In the genomic region with DNA sequence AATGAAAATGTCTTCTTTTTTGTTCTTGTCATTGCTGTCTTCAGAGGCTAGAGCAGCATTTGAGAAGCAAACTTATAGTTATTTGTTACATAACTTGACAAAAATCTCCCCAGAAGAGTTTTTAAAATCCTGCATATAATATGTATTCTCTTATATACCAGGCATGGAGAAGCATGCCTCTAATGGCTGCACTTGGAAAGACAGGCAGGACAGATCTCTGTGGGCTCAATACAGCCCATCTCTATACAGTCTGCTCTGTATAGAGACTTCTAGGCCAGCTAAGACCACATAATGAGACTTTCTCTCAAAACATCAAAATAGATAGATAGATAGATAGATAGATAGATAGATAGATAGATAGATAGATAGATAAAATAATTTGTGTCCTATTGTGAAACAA, we compare ENCODE assay signal across 21 mouse cellular contexts.
A peak's percentile ranks its signal among the peaks of the same experiment; 100 is the strongest.
DNase-seq lines count a peak whose midpoint lies in the region; ATAC-seq and TF ChIP-seq lines count a peak whose summit lies in the region.
"Had no signal": no experiment of that assay in that cellular context is flagged by ENCODE, and none has a peak within 500 bp of the region (broad histone marks: within the 10 kb centered on the region; RNA-seq: fewer than 3 reads in every experiment).

No protein-coding gene starts in this region.

- no peak overlapping the region for H3K4me3 ChIP-seq in hindbrain, postnatal 0 days (ENCODE audit: low read length)
- H3K4me3 ChIP-seq in hindbrain, embryonic 16.5 days (ENCODE audit: low read length) = no peak overlapping the region
- no peak overlapping the region for H3K4me3 ChIP-seq in midbrain, embryonic 14.5 days (replicated peaks; ENCODE audit: low read depth, low read length)
- H3K4me3 ChIP-seq in midbrain, embryonic 13.5 days (replicated peaks) = no peak overlapping the region
- H3K4me3 ChIP-seq in neural tube, embryonic 15.5 days (replicated peaks) = no peak overlapping the region
- H3K4me3 ChIP-seq: embryonic facial prominence, embryonic 15.5 days; heart, embryonic 10.5 days; liver, embryonic 13.5 days; megakaryocyte, embryonic 14.5 days had no signal

- no peak overlapping the region for H3K4me2 ChIP-seq in hindbrain, postnatal 0 days (ENCODE audit: low read depth, low read length)
- H3K4me2 ChIP-seq in hindbrain, embryonic 16.5 days (ENCODE audit: low read length) = no peak overlapping the region
- H3K4me2 ChIP-seq in midbrain, embryonic 14.5 days (ENCODE audit: low read length) = no peak overlapping the region
- H3K4me2 ChIP-seq in midbrain, embryonic 13.5 days (replicated peaks) = no peak overlapping the region
- no peak overlapping the region for H3K4me2 ChIP-seq in neural tube, embryonic 15.5 days
- H3K4me2 ChIP-seq: embryonic facial prominence, embryonic 15.5 days; liver, embryonic 13.5 days had no signal

- ATAC-seq in hindbrain, postnatal 0 days = 0 out of 2 replicates have a peak, but pooled peaks have one; percentile 63
- no peak for ATAC-seq in hindbrain, embryonic 16.5 days
- ATAC-seq in midbrain, embryonic 14.5 days (ENCODE audit: low FRiP score, low TSS enrichment) = no peak
- ATAC-seq in midbrain, embryonic 13.5 days = no peak
- peak; percentile 73; the same call in 1 of the 2 replicates for ATAC-seq in neural tube, embryonic 15.5 days (ENCODE audit: low FRiP score)
- ATAC-seq: midbrain, embryonic 16.5 days had no signal

- no peaks in the 10 kb centered on the region for H3K36me3 ChIP-seq in hindbrain, postnatal 0 days (ENCODE audit: insufficient read depth, low read length)
- H3K36me3 ChIP-seq in hindbrain, embryonic 16.5 days (ENCODE audit: control insufficient read depth, insufficient read depth, low read length) = no peaks in the 10 kb centered on the region
- no peaks in the 10 kb centered on the region for H3K36me3 ChIP-seq in midbrain, embryonic 14.5 days (ENCODE audit: control insufficient read depth, insufficient read depth, low read length)
- no peaks in the 10 kb centered on the region for H3K36me3 ChIP-seq in midbrain, embryonic 13.5 days
- no peaks in the 10 kb centered on the region for H3K36me3 ChIP-seq in neural tube, embryonic 15.5 days
- H3K36me3 ChIP-seq: embryonic facial prominence, embryonic 15.5 days; heart, embryonic 10.5 days; liver, embryonic 13.5 days had no signal

- H3K4me1 ChIP-seq in hindbrain, postnatal 0 days (ENCODE audit: insufficient read depth, low read length) = no peaks in the 10 kb centered on the region
- no peaks in the 10 kb centered on the region for H3K4me1 ChIP-seq in hindbrain, embryonic 16.5 days (ENCODE audit: control insufficient read depth, insufficient read depth, low read depth, low read length)
- H3K4me1 ChIP-seq in midbrain, embryonic 14.5 days (ENCODE audit: control insufficient read depth, insufficient read depth, low read length) = no peaks in the 10 kb centered on the region
- no peaks in the 10 kb centered on the region; the same call in 1 of the 2 replicates for H3K4me1 ChIP-seq in midbrain, embryonic 13.5 days (replicated peaks)
- H3K4me1 ChIP-seq in neural tube, embryonic 15.5 days = no peaks in the 10 kb centered on the region
- H3K4me1 ChIP-seq: embryonic facial prominence, embryonic 15.5 days; liver, embryonic 13.5 days; megakaryocyte, embryonic 14.5 days had no signal

- H3K27me3 ChIP-seq in hindbrain, postnatal 0 days (ENCODE audit: insufficient read depth, low read length) = no peaks in the 10 kb centered on the region
- no peaks in the 10 kb centered on the region for H3K27me3 ChIP-seq in hindbrain, embryonic 16.5 days (replicated peaks; ENCODE audit: control insufficient read depth, insufficient read depth, low read length)
- H3K27me3 ChIP-seq in midbrain, embryonic 14.5 days (ENCODE audit: control insufficient read depth, insufficient read depth, low read length) = no peaks in the 10 kb centered on the region
- H3K27me3 ChIP-seq in midbrain, embryonic 13.5 days = no peaks in the 10 kb centered on the region
- no peaks in the 10 kb centered on the region for H3K27me3 ChIP-seq in neural tube, embryonic 15.5 days (replicated peaks)
- H3K27me3 ChIP-seq: embryonic facial prominence, embryonic 15.5 days; liver, embryonic 13.5 days; megakaryocyte, embryonic 14.5 days had no signal

- H3K27ac ChIP-seq in hindbrain, postnatal 0 days = no peak overlapping the region
- no peak overlapping the region for H3K27ac ChIP-seq in hindbrain, embryonic 16.5 days (ENCODE audit: low read depth, low read length)
- H3K27ac ChIP-seq in midbrain, embryonic 14.5 days (replicated peaks; ENCODE audit: low read depth, low read length) = no peak overlapping the region
- H3K27ac ChIP-seq in midbrain, embryonic 13.5 days = no peak overlapping the region
- H3K27ac ChIP-seq in neural tube, embryonic 15.5 days (replicated peaks) = no peak overlapping the region
- H3K27ac ChIP-seq: embryonic facial prominence, embryonic 15.5 days; heart, embryonic 10.5 days; liver, embryonic 13.5 days had no signal

- intact Hi-C loops in heart, postnatal 36 days (cut with DNase I) = no loop called here

- peak; percentile 13 for DNase-seq in embryo, embryonic 11 days
- DNase-seq in embryo, embryonic 9.5 days (ENCODE audit: extremely low spot score) = no peak
- peak; percentile 28 for DNase-seq in hindbrain, postnatal 0 days (ENCODE audit: low spot score)
- DNase-seq in midbrain, embryonic 14.5 days = peak; percentile 42
- no peak for DNase-seq in heart, postnatal 36 days
- DNase-seq: adrenal gland, adult 8-10 months; cerebellum, adult 18-20 months; cerebellum, postnatal 25 days; heart, postnatal 10 days; kidney, adult 9 months; kidney, postnatal 25 days; liver, embryonic 13.5 days; lung, adult 2 months; right cerebral cortex, postnatal 14 days had no signal

- H3K9ac ChIP-seq in hindbrain, postnatal 0 days (replicated peaks; ENCODE audit: low read length) = no peak overlapping the region
- no peak overlapping the region for H3K9ac ChIP-seq in hindbrain, embryonic 16.5 days (ENCODE audit: low read depth, low read length)
- no peak overlapping the region for H3K9ac ChIP-seq in midbrain, embryonic 14.5 days (replicated peaks; ENCODE audit: low read length)
- no peak overlapping the region for H3K9ac ChIP-seq in midbrain, embryonic 13.5 days (replicated peaks)
- H3K9ac ChIP-seq in neural tube, embryonic 15.5 days (replicated peaks) = no peak overlapping the region
- H3K9ac ChIP-seq: embryonic facial prominence, embryonic 15.5 days; liver, embryonic 13.5 days had no signal

- H3K9me3 ChIP-seq in hindbrain, postnatal 0 days (ENCODE audit: low read length) = no peaks in the 10 kb centered on the region
- no peaks in the 10 kb centered on the region for H3K9me3 ChIP-seq in hindbrain, embryonic 16.5 days (ENCODE audit: control insufficient read depth, low read length)
- H3K9me3 ChIP-seq in midbrain, embryonic 14.5 days (ENCODE audit: control insufficient read depth, low read length) = no peaks in the 10 kb centered on the region
- no peaks in the 10 kb centered on the region for H3K9me3 ChIP-seq in midbrain, embryonic 13.5 days
- H3K9me3 ChIP-seq in neural tube, embryonic 15.5 days (replicated peaks) = no peaks in the 10 kb centered on the region
- H3K9me3 ChIP-seq: embryonic facial prominence, embryonic 15.5 days; heart, embryonic 10.5 days; liver, embryonic 13.5 days had no signal

- peak; percentile 41; the same call in 1 of the 2 replicates for TF ChIP-seq CTCF in hindbrain, postnatal 0 days (IDR thresholded peaks at IDR 0.05; ENCODE audit: low read depth)

Comparison
In these comparisons a context has a peak if more than half of its experiments do, and no peak if none do; other contexts are left out.
1. DNase-seq: peak in embryo, embryonic 11 days (single experiment), hindbrain, postnatal 0 days (single experiment) and midbrain, embryonic 14.5 days (single experiment); none in embryo, embryonic 9.5 days (single experiment) and heart, postnatal 36 days (0 of 2).
2. ATAC-seq: peak in hindbrain, postnatal 0 days (single experiment) and neural tube, embryonic 15.5 days (single experiment); none in hindbrain, embryonic 16.5 days (single experiment), midbrain, embryonic 14.5 days (single experiment) and midbrain, embryonic 13.5 days (single experiment).